Mouse (Mus musculus): ENCODE results near the gene Hint1. TPM values are rescaled to one million over a fixed set of nuclear protein-coding genes. Genes with fewer than 3 reads are reported as not detected.

The Hint1 gene
- total RNA-seq (2023), result 108 TPM

GRCm38 (mm10) chr11:54866119-54867048 is at the start of gene Hint1:
Hint1 (plus strand) TSS chr11:54866383.

DNA sequence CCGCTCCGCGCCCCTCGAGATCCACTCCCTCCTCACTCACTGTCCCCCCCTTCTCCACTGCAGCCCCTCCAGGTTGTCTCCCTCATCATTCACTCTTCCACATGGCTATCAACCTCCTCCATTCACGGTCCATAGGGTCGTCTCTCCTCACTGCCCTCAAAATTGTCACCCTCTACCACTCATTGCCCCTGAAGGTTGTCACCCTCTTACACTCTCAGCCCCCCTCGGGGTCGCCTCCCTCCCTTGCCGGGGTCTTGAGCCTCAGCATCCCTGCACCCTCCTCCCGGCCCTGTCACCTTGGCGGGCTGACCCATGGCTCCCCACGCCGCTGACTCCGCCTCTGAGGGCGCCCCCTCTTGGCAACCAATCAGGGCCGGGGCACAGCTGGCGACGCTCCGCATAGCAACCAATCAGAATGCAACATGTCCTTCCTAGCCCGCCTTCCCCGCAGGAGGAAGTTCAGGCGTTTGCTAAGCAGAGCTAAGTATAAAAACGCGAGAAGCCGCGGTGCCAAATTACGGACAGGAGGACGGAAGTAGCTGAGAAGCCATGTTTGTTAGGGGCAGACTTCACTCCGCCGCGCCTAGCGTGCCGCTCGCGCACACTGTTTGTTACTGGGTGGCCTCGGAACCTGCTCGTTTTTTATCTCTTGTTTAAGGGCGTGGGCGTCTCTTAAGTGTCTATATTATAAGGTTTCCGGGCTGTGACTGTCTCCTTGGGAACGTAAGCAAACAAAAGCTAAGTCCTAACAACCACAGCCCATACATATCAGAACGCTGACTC is 5.7 kb upstream of the Hint1 start, which contains the start of gene Lyrm7:
Gene Lyrm7 (minus strand): TSS at position 661 of the 783 bp plus-strand sequence.

GRCm38 (mm10) chr11:54902333-54903323 is 36.4 kb downstream of the Hint1 start, which contains the start of gene Gpx3:
Gpx3 (plus strand) TSS chr11:54902453.

Other genes with a start within 250 kb of the Hint1 start
- 163 TPM for gene Cdc42se2, start 78.7 kb upstream of the Hint1 start, total RNA-seq (2023)
- 14.3 TPM for gene Lyrm7, start 5.5 kb upstream of the Hint1 start, total RNA-seq (2023)
- not detected for gene Gpx3, start 36.1 kb downstream of the Hint1 start, total RNA-seq (2023)
- gene Tnip1, start 96.5 kb downstream of the Hint1 start, total RNA-seq (2023), result 142 TPM
- 469 TPM for gene Anxa6, start 167.1 kb downstream of the Hint1 start, total RNA-seq (2023)
- 38.5 TPM for gene Ccdc69, start 211.7 kb downstream of the Hint1 start, total RNA-seq (2023)
- gene Gm2a, start 231.7 kb downstream of the Hint1 start, total RNA-seq (2023), result 82.9 TPM